Mouse (Mus musculus) heart, embryonic 12.5 days (tissue): ENCODE data around the gene Adipor2. TPM values are rescaled to one million over a fixed set of nuclear protein-coding genes. Genes with fewer than 3 reads are reported as not detected.

Experiments
- ATAC-seq: fragments of 200-750 bp; cut with Nextera tagmentation; 2 replicates; pipeline ENCODE4 v1.8.0; 2017; ENCODE audit warnings: moderate TSS enrichment, moderate library complexity; ENCODE audit not compliant: insufficient number of reproducible peaks, low FRiP score
- H3K27ac ChIP-seq: fragments of 300-500 bp; sonication (generic); 2 replicates; pipeline ENCODE4 v1.5.1; 2016; ENCODE audit warnings: mild to moderate bottlenecking, moderate library complexity; ENCODE audit not compliant: poor library complexity, severe bottlenecking
- H3K27me3 ChIP-seq: fragments of 300-500 bp; sonication (generic); replicated peaks from 2 replicates; pipeline ENCODE4 v1.6.1; 2016; ENCODE audit warnings: mild to moderate bottlenecking, moderate library complexity
- H3K36me3 ChIP-seq: fragments of 300-500 bp; sonication (generic); 2 replicates; pipeline ENCODE4 v1.6.1; 2016; ENCODE audit warnings: mild to moderate bottlenecking, moderate library complexity
- H3K4me1 ChIP-seq: fragments of 300-500 bp; sonication (generic); replicated peaks from 2 replicates; pipeline ENCODE4 v1.6.1; 2016; ENCODE audit warnings: mild to moderate bottlenecking
- H3K4me2 ChIP-seq: fragments of 300-500 bp; sonication (generic); 2 replicates; pipeline ENCODE4 v1.6.1; 2016; ENCODE audit warnings: mild to moderate bottlenecking, moderate library complexity
- H3K4me3 ChIP-seq: fragments of 300-500 bp; sonication (generic); 2 replicates; pipeline ENCODE4 v1.5.1; 2016; ENCODE audit warnings: mild to moderate bottlenecking
- H3K9ac ChIP-seq: fragments of 300-500 bp; sonication (generic); 2 replicates; pipeline ENCODE4 v1.6.1; 2016; ENCODE audit warnings: mild to moderate bottlenecking, moderate library complexity
- H3K9me3 ChIP-seq: fragments of 300-500 bp; sonication (generic); replicated peaks from 2 replicates; pipeline ENCODE4 v1.6.1; 2016; ENCODE audit warnings: mild to moderate bottlenecking, moderate library complexity
- WGBS: fragments of 180-500 bp; shearing (Covaris S2); methylation state at CpG from one replicate; pipeline ENCODE4 v1.1.7; 2016; 5-methylcytosine and 5-hydroxymethylcytosine counted together
- polyA plus RNA-seq: library from polyadenylated mRNA; unstranded; fragments of >200 nt; fragmentation: Nextera tagmentation; extraction: Ambion mirVana; gene quantifications from 2 replicates; pipeline ENCODE4 v1.2.1, GENCODE M21; 2016

Gene Adipor2
- polyA plus RNA-seq, 1 experiment from 2014 or later = 27.8 TPM

- H3K4me2 ChIP-seq = no peak overlapping the region
- H3K36me3 ChIP-seq = no peaks in the 10 kb centered on the region
- 58% methylated on average over 9 of the region's 9 CpGs for WGBS
- no peak overlapping the region for H3K9ac ChIP-seq
- no peaks in the 10 kb centered on the region; the same call in 1 of the 2 replicates for H3K4me1 ChIP-seq
- no peak overlapping the region for H3K4me3 ChIP-seq
- H3K9me3 ChIP-seq = no peaks in the 10 kb centered on the region
- ATAC-seq = no peak
- H3K27me3 ChIP-seq = peaks cover 42% of the 10 kb centered on the region
- H3K27ac ChIP-seq = no peak overlapping the region
Observed at GRCm38 (mm10) chr6:119310176-119310575, 107.3 kb downstream of the Adipor2 start.

- no peak overlapping the region for H3K9ac ChIP-seq
- H3K36me3 ChIP-seq = no peaks in the 10 kb centered on the region
- H3K27me3 ChIP-seq = peaks cover 27% of the 10 kb centered on the region
- no peaks in the 10 kb centered on the region; the same call in 1 of the 2 replicates for H3K4me1 ChIP-seq
- no peak overlapping the region for H3K4me2 ChIP-seq
- 61% methylated on average over 10 of the region's 10 CpGs for WGBS
- H3K27ac ChIP-seq = no peak overlapping the region
- no peaks in the 10 kb centered on the region for H3K9me3 ChIP-seq
- no peak overlapping the region for H3K4me3 ChIP-seq
- ATAC-seq = no peak
Observed at GRCm38 (mm10) chr6:119307867-119308413, 109.6 kb downstream of the Adipor2 start.

- no peak overlapping the region for H3K4me3 ChIP-seq
- H3K4me1 ChIP-seq = no peaks in the 10 kb centered on the region
- H3K4me2 ChIP-seq = no peak overlapping the region
- H3K27ac ChIP-seq = no peak overlapping the region
- no peak for ATAC-seq
- H3K9me3 ChIP-seq = no peaks in the 10 kb centered on the region
- H3K9ac ChIP-seq = no peak overlapping the region
- no peaks in the 10 kb centered on the region for H3K36me3 ChIP-seq
- 0 out of 2 replicates have a peak, but pooled peaks cover 18% of the 10 kb centered on the region for H3K27me3 ChIP-seq
- 77% methylated on average over 6 of the region's 6 CpGs for WGBS
Observed at GRCm38 (mm10) chr6:119303331-119303730, 114.2 kb downstream of the Adipor2 start.

Other genes starting within 250 kb of the Adipor2 start
- gene Dcp1b, start 242.5 kb downstream of the Adipor2 start, polyA plus RNA-seq = 6.3 TPM in 2 replicates
- 58.1 and 63.4 TPM in 2 replicates for gene Cacna1c, start 221.3 kb downstream of the Adipor2 start, polyA plus RNA-seq
- not detected in 2 replicates for gene Cacna2d4, start 181.2 kb downstream of the Adipor2 start, polyA plus RNA-seq
- 0.05 and 0.15 TPM in 2 replicates for gene Lrtm2, start 86.9 kb downstream of the Adipor2 start, polyA plus RNA-seq
- gene Fbxl14, start 62.0 kb upstream of the Adipor2 start, polyA plus RNA-seq = 4.0 and 4.1 TPM in 2 replicates
- gene Wnt5b, start 126.6 kb upstream of the Adipor2 start, polyA plus RNA-seq = 8.9 and 9.2 TPM in 2 replicates